Mouse (Mus musculus) ES-CJ7 (cell line): Measurements from ENCODE around the gene Lexm.
A peak's percentile ranks its signal among the peaks of the same experiment; 100 is the strongest.

Experiments
- DNase-seq: peaks from one replicate; pipeline ENCODE4 v3.0.0; 2011; ENCODE audit warnings: low read depth, low spot score

Lexm gene

DNA sequence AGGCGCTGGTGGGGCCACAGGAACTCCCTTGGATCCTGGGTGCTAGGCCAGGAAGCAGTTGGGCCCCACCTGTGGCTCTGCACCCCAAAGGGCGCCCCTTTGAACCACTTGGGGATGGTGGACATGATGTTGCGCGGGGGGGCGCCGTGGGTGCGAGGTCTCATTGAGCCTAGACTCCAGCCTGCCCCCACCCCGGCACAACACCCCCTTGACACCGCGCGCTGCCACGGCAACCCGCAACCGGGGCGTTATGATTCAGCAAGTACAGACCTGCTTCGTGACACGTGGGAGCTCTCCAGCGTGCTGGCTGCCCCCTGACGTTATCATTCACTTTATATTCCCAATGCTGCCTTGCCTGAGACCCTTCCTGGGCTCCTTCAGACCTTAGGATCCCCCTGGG is at the start of gene Lexm:
Gene Lexm, minus strand, starts transcription at position 186 of the 400 bp plus-strand sequence.
- peak; percentile 65 for DNase-seq

DNA sequence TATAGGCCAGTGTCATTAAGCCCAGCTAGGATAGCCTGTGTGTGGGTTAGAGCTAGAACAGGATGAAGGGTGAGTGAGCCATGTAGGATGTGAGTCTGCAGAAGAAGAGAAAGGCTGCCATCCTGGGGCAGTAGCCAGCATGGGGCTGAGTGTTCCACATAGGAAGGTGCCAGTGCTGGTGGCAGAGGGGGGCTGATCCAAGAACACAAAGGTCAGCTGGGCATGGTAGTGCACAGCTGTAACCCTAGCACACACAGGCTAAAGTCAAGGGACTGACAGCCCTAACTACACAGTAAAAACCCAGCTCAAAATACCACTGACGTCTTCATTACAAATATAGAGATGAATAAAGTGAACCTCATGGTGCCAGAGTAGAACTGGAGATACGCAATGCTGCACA is 49.5 kb upstream of the Lexm start:
- no peak for DNase-seq

- no peak for DNase-seq
Measured at GRCm38 (mm10) chr4:106665673-106666072, 48.6 kb upstream of the Lexm start.

GRCm38 (mm10) chr4:106665269-106665668 is 48.2 kb upstream of the Lexm start:
- DNase-seq = no peak

GRCm38 (mm10) chr4:106664697-106665096 is 47.7 kb upstream of the Lexm start:
- DNase-seq = no peak

- DNase-seq = no peak
Measured at GRCm38 (mm10) chr4:106663956-106664470, 47.0 kb upstream of the Lexm start.

DNA sequence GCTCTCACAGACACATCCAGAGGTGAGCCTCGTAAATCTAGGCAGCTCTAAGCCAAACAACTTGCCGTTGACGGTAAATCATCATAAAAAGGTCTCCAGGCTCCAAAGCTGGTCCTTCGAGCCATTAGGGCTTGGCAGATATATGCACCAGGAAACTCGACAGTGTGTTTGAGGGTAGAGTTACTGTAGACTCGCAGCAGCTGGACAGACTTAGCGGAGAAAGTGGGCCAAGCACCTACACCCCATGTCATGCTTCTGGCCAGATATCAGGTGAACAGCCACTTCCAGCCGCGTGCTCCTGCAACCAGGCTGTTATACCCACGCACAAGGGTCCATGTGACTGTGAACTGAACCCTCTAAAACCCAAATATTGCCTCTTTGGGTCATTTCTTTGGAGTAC is 38.6 kb upstream of the Lexm start:
- no peak for DNase-seq

DNA sequence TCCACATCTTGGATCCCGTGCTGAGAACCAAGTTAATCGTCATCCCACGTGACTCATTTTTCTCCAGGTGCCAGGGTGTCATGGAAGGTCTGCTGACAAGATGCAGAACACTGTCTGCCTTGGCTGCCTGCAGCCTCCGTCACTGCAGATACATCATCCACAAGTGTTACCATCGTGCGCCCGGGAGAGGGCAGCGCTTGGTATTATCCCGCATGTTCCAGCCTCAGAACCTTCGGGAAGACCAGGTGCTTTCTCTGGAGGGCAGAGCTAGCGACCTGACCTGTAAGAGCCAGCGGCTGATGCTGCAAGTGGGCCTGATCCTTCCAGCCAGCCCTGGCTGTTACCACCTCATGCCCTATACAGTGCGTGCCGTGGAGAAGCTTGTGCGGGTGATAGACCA is 36.0 kb upstream of the Lexm start:
- DNase-seq = peak; percentile 53

GRCm38 (mm10) chr4:106652546-106652945 is 35.5 kb upstream of the Lexm start:
- no peak for DNase-seq

GRCm38 (mm10) chr4:106650833-106651527 is 33.9 kb upstream of the Lexm start, which contains the start of gene Pars2:
TSS of gene Pars2 (plus strand) at chr4:106651069.
- DNase-seq = peak; percentile 99

DNA sequence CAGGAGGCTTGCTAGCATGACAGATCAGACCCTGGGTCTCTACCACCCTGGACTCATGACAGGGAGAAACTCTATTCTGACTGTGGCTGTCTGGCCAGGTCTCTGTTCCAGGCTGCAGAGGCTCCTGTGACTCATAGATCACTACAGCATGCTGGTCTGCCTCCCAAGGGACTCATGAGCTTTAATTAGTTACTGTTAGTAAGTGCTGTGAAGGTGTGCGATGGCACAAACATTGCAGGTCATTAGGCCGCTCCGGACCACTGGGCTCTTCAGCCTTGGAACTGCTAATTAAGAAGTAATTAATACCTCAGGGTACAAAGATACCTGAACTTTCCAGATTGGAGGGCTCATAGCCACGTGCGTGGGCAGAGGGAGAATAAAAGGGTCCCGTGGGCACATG is 30.1 kb upstream of the Lexm start:
- no peak for DNase-seq

- DNase-seq = no peak
Measured at GRCm38 (mm10) chr4:106645797-106646196, 28.8 kb upstream of the Lexm start.

GRCm38 (mm10) chr4:106644218-106644610 is 27.2 kb upstream of the Lexm start:
- DNase-seq = no peak

DNA sequence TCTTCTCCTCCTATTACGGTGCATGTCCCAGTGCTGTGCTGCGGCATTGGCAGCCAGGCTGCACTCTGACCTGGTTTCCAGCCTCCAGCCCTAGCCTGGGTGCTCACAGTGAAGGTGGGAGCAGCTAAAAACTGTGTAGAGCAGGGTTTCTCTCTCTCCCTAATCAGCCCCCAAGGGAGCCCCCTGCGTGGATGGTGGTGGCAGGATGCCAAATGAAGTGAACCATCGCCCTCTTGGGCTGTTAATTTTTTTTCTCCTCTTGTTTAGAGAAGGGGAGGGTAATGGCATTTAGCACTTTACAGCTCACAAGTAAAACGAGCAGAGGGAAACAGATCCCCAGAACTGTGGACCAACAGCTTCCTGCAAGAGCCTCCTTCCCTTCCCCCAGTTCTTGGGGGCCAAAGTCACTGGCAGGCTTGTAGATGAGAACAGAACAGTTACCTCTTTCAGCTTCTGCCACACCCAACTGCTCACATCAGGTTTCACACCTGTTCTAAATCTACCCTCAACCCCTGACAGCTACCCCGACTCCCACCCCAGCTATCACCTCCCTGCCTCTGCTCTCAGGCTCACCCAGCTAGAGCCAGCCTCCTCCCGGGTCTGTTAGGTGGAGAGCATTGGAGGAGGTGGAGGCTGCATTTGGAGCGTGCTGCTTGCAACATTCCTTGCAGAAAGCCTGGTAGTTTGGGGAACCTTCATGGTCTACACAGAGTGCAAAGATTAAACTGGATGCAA is 26.6 kb upstream of the Lexm start:
- DNase-seq = no peak

GRCm38 (mm10) chr4:106634086-106634479 is 17.0 kb upstream of the Lexm start:
- no peak for DNase-seq

- DNase-seq = no peak
Measured at GRCm38 (mm10) chr4:106633281-106634085, 16.4 kb upstream of the Lexm start.

- no peak for DNase-seq
Measured at GRCm38 (mm10) chr4:106632313-106632712, 15.3 kb upstream of the Lexm start.

- peak; percentile 58 for DNase-seq
Measured at GRCm38 (mm10) chr4:106630333-106631220, 13.5 kb upstream of the Lexm start.

- no peak for DNase-seq
Measured at GRCm38 (mm10) chr4:106629374-106629773, 12.3 kb upstream of the Lexm start.

GRCm38 (mm10) chr4:106628650-106629360 is 11.8 kb upstream of the Lexm start:
- no peak for DNase-seq
